Mouse (Mus musculus) cerebellum, postnatal 36 days (tissue): Measurements from ENCODE around the gene Syn2.
A peak's percentile ranks its signal among the peaks of the same experiment; 100 is the strongest.

Experiments
- DNase-seq, 2 experiments: peaks; one replicate each; pipeline ENCODE4 v3.0.0; 2021 to 2022; ENCODE audit warnings: mixed read lengths in 2 of 2

Gene Syn2

DNA sequence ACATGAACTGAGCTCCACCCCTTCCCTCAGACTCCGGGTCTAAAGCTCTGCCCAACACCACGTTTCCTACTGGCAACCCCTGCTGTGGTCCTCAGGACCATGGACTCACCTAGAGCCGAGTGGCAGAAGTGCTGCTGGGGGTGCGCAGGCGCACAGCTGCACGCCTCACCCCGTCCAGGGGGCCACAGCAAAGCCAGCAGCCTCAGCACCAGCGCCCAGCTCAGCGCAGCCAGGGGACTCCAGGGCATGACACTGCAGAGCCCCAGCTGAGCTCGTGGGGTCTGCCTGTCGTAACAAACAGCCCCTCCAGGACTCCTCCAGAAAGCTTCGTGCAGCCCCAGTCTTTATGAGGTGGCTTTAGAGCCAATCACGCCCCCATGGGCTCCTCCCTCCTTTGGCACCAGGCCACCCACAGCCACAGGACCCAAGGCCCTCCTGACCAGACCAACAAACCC is 116.9 kb downstream of the Syn2 start:
- DNase-seq = peak in 1 of 2 experiments; percentile 40

DNA sequence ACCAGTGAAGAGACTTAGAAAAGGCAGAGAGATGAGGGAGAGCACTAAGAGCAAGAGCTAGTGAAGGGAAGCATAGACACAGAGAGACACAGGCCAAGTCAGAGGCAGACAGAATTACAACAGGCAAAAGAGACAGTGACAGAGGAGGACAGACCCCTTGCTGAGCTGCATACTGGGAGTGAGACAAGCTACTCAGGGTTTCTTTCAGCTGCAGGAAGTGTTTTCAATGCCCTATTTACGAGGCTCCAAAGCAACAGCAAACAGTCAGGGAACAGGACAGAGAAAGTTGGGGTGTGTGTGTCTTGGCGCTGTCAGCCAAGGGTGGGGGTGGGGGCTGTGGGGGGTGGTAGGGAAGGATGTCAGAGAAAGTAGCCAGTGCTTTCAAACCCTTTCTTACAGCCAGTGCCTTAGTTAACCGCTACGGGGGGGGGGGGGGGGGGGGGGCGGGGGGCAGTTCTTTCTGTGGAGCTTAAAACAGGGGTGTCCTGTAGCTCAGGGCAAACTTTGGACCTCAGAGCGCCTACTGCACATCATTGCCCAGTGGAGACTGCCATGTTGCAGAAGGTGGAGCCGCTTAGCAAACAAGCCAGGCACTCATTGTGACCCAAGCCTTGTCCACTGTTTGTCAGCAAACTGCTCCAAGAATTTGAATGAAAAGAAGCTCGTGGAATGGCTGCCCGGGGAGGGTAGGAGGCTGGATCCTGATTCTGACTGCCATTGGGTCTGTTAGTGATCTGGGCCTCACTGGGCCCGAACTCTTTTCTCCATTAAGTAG is 117.6 kb downstream of the Syn2 start, which contains the start of gene Timp4:
Gene Timp4 (minus strand): TSS at position 107 of the 775 bp plus-strand sequence.
- no peak for DNase-seq

GRCm38 (mm10) chr6:115255171-115255570 is 120.5 kb downstream of the Syn2 start:
- DNase-seq = no peak

- DNase-seq = peak in 1 of 2 experiments; percentile 41
These were observed 125.8 kb downstream of the Syn2 start for GRCm38 (mm10) chr6:115260507-115260906.

- DNase-seq = no peak
These were observed 132.1 kb downstream of the Syn2 start for GRCm38 (mm10) chr6:115266791-115267190.

GRCm38 (mm10) chr6:115267916-115268315 is 133.2 kb downstream of the Syn2 start:
- peak; percentile 84 to 90 for DNase-seq

GRCm38 (mm10) chr6:115268551-115269385 is 134.1 kb downstream of the Syn2 start:
- no peak for DNase-seq

GRCm38 (mm10) chr6:115269561-115269960 is 134.9 kb downstream of the Syn2 start:
- no peak for DNase-seq

DNA sequence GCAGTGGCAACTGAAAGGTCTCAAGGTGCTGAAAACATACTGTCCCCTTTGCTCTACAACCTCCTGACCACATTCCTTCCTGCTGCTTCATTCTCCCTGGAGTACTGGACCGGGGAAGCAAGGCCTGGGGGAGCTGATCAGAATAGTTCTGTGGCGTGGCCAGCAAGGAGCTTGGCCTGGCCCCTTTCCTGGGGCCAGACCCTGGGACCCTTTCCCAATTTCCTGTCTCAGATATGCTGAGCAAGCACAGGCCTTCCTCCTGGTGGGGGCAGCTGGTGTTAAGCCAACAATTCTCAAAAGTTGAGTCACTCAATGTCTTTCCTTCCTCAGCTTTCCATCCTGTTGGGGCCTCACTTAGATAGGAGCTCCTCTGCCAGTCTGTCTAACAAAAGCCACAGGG is 135.4 kb downstream of the Syn2 start:
- no peak for DNase-seq

GRCm38 (mm10) chr6:115271326-115271725 is 136.6 kb downstream of the Syn2 start:
- DNase-seq = no peak

GRCm38 (mm10) chr6:115271866-115272271 is 137.2 kb downstream of the Syn2 start:
- peak; percentile 49 to 53 for DNase-seq

DNA sequence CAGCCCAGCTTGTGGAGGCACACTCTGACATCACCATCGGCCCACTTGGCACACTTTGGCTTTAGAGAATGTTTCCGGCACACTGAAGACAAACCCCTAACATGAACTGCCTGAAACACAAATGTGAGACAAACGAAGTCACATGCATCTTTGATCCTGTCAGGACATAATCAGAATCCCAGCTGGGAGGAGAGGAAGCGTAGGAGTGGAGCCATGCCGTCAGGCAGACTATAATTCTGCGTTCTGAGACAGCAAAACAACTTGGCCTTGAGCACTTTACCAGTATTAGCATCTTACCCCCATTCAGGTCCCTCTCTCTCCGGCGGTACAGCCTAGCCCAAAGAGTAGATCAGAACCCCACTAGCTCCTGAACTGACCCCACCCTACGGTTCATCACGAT is 138.6 kb downstream of the Syn2 start:
- DNase-seq = no peak

DNA sequence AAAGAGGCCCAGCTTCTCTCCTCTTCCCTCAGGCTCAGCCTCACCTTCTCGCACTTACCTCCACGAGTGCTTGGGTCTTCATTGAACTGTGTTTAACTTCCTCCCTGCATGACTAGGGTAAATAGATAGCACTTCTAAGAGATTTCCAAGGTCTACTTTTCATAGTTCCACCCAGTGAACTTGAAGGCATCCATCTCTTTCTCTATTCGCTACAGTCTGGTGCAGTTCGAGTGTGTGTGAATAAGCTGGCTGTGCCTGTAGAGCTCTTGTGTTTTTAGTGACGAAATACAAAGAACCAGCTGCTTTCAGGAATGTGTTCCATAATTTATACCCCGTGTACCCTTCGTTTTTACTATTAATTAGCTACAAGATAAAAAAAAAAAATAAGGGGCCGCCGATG is 140.0 kb downstream of the Syn2 start:
- DNase-seq = no peak

DNA sequence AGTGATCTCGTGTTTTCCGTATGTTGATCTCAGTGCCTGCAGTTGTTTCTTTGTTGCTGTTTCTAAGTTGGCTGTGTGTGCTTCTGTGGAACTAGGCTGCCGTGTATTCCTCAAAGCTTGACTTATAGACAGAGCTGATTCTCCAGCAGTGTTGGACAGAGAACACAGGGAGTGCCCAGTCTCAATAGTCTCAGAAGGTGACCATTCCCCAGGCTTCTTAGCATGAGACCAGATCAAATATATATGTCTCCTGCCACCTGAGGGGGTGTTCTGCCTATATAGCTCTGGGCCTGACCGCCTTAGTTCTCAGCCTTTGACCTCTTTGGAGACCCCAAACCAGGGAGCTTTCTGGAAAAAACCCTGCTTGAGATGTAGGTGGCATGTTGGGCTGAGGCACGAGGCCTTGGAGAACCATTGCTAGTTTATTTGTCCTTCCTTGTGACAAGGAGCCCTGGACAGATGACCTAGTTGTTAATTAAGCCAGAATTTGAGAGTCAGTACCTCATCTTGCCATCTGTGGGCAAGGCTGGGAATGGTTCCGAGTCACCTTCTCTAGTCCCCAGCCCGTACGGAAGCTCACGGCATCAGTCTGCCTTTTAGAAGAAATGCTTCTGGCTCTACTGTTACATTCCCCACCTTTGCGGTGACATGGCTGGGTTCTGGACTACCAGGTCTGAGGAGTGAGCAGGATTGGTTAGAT is 140.6 kb downstream of the Syn2 start:
- no peak for DNase-seq

DNA sequence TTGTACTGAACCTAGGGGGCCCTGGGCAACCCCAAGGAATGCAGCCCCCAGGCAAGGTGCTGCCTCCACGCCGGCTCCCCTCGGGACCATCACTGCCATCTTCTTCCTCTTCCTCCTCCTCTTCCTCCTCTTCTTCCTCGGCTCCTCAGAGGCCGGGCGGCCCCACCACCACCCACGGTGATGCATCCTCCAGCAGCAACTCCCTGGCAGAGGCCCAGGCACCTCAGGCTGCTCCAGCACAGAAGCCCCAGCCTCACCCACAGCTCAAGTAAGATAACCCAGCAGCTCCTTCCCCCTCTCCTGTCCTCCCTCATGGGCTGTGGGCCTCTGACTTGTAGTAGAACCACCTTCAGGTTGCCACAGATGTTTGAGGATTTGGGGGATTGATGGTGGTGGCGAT is 143.4 kb downstream of the Syn2 start:
- no peak for DNase-seq

DNA sequence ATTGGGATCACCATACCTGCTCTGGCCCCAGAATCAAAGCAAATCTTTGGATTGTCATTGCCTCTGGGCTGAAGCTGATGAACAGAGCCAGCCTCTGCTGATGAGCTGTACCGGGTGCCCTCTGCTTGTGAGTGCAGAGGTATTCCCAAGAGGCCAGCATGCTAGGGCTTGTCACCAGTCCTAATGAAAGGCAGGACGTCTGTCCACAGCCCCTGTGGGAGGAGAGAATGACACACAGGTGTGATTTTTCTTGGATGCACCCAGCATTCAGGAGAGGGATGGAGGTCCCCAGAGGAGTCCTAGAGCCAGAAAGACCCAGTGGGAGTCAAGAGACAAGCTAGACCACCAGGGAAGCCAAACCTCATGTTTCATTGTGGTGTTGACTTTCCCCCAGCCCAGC is 144.9 kb downstream of the Syn2 start:
- no peak for DNase-seq

DNA sequence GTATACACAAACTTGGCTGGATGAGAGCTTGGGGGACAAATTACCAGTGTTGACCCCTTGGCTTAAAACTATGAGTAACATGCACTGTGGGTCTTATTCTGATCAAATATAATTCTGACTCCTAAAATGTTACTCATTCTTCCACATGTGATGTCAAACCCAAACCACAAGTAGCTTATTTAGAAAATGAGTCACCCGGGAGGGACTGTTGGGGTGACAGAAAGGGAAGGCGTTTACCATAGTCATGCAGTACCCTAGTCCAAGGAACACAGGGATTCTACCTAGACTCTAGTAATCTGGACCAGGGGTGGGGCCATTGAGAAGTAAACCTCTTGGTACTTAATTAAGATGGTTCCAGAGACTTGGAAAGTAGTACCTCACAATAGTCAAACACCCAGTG is 149.5 kb downstream of the Syn2 start:
- DNase-seq = no peak

- no peak for DNase-seq
These were observed 151.7 kb downstream of the Syn2 start for GRCm38 (mm10) chr6:115286441-115286840.

DNA sequence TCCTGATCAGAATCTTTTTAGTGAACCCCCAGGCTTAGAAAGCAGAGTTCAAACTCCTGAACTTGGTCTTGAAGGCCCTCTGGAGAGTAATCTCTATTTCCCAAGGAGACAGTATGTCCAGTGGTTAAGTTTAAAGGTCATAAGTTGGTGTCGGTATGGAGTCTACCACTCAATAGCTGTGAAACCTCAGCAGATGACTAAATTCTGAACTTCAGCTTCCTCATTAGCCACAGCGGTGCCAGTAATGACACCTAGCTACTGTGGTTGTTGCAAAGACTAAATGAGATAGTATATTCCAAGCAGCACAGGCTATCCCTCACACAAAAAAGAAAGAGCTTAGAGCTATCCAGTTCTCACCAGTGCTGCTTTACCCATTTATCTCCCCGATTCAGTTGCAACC is 153.5 kb downstream of the Syn2 start:
- DNase-seq = no peak

DNA sequence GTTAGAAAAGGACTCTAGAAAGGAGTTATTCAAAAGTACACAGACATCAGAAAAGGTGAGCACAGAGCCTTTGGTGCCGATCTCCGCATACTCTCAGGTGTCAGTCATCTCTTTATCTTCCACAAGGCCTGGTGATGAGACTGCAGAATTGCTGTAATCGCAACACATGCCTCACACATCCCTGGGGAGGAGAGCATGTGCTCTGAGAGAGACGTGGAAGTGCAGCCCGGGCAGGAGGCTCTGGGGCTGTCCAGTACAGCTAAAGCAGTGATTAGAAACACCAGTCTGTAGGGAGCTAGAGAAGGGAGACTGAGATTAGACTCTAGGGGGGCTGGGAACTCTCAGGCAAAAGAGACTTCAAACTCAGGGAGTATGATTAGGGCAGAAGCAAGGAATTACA is 155.9 kb downstream of the Syn2 start:
- DNase-seq = no peak

- no peak for DNase-seq
These were observed 156.4 kb downstream of the Syn2 start for GRCm38 (mm10) chr6:115291068-115291467.

DNA sequence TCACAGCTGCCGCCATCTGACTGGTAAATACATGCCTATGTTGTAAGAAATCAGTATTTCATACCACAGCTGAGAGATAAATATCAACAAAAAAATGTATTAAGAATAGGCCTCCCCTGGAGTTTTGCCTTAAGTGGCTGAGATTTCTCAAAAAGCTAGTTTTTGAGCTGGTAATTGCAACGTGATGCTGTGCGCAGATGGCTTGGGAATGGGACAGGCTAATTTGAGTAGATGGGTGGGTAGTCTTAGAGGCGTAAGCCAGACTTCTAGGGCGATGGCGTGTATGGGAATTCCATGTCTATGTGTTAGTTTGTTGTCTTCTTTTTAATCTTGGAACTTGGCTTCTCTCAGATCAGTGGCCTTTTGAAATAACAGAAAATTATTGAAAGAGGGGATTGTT is 157.1 kb downstream of the Syn2 start:
- no peak for DNase-seq

GRCm38 (mm10) chr6:115292621-115293020 is 157.9 kb downstream of the Syn2 start:
- no peak for DNase-seq
